Mouse (Mus musculus) brain, adult 10 weeks (tissue): ENCODE results near the gene Olfr926. TPM values are rescaled to one million over a fixed set of nuclear protein-coding genes. Genes with fewer than 3 reads are reported as not detected.

ENCODE experiments used
- polyA plus RNA-seq: library from polyadenylated mRNA; stranded (reverse); fragments of 350-450 nt; fragmentation: Illumina TruSeq; extraction: RNeasy Lipid Tissue Mini Kit (QIAGEN cat#74804); gene quantifications from one replicate; pipeline ENCODE4 v1.2.3, GENCODE M21; 2015; ENCODE audit warnings: low read depth, low replicate concordance

The Olfr926 gene
- polyA plus RNA-seq = not detected

DNA sequence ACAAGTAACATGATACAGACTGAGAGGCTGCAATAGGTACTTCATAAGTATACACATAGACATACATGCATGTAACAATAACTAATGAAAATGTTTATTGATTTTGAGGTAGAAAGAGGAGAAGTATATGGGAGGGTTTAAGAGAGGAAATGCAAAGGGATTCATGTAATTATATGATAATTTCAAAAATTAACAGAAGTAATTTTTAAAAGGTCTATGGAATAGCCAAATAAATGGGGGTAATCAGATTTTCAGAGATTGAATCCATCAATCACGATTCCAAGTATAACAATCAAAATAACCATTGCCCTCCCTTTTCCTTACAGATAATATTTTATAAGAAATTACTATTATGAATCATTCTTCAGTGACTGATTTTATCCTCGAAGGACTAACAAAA is at the start of gene Olfr926:
TSS of gene Olfr926 (plus strand) at position 301 of the 400 bp plus-strand sequence.

GRCm38 (mm10) chr9:38844149-38844548 is 32.8 kb upstream of the Olfr926 start, which contains the start of gene Olfr924:
Olfr924 (plus strand) TSS chr9:38844449.

DNA sequence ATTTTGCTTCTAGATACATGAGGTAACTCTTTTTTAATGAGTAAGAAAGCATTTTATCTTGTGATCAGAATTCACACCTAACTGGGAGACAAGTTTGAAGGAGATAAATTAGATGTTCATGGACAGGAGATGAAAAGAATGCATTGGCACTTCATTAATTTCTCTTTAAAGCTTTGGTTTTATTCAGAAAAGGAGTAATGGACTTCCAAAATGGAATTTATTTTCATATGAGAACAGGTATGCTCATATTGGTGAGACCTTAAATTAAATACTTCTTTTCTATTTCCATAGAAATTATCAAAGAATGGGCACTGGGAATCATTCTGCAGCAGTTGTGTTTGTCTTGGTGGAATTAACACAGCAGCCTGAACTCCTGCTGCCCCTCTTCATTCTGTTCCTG is 22.2 kb upstream of the Olfr926 start, which contains the start of gene Olfr26:
TSS of gene Olfr26 (plus strand) at position 301 of the 400 bp plus-strand sequence.

Other genes with a start within 250 kb of the Olfr926 start
- not detected for gene Olfr916, start 217.3 kb upstream of the Olfr926 start, polyA plus RNA-seq
- not detected for gene Olfr917, start 211.3 kb upstream of the Olfr926 start, polyA plus RNA-seq
- not detected for gene Olfr918, start 202.5 kb upstream of the Olfr926 start, polyA plus RNA-seq
- not detected for gene Olfr919, start 173.5 kb upstream of the Olfr926 start, polyA plus RNA-seq
- gene Vwa5a, start 158.9 kb upstream of the Olfr926 start, polyA plus RNA-seq = 12.1 TPM
- 0.09 TPM for gene Olfr920, start 124.8 kb upstream of the Olfr926 start, polyA plus RNA-seq
- not detected for gene Olfr921, start 104.1 kb upstream of the Olfr926 start, polyA plus RNA-seq
- not detected for gene Olfr922, start 62.5 kb upstream of the Olfr926 start, polyA plus RNA-seq
- gene Olfr923, start 50.6 kb upstream of the Olfr926 start, polyA plus RNA-seq = not detected
- not detected for gene Olfr924, start 32.7 kb upstream of the Olfr926 start, polyA plus RNA-seq
- gene Olfr26, start 22.1 kb upstream of the Olfr926 start, polyA plus RNA-seq = not detected
- gene Olfr930, start 52.7 kb downstream of the Olfr926 start, polyA plus RNA-seq = not detected
- gene Olfr933, start 95.2 kb downstream of the Olfr926 start, polyA plus RNA-seq = not detected
- gene Olfr934, start 111.2 kb downstream of the Olfr926 start, polyA plus RNA-seq = not detected
- not detected for gene Olfr935, start 122.6 kb downstream of the Olfr926 start, polyA plus RNA-seq
- gene Olfr146, start 146.3 kb downstream of the Olfr926 start, polyA plus RNA-seq = not detected
- not detected for gene Olfr937, start 187.8 kb downstream of the Olfr926 start, polyA plus RNA-seq
- gene Olfr938, start 201.8 kb downstream of the Olfr926 start, polyA plus RNA-seq = not detected